Mouse (Mus musculus) G1E (cell line): ENCODE measurements at regions not wholly inside any gene's neighbourhood (a gene's known extent, or its start where the extent isn't known, plus 50 kb on each side); places are given as distances from the start of the nearest gene placed in this dataset.
A peak's percentile ranks its signal among the peaks of the same experiment; 100 is the strongest.

Source experiments
- ATAC-seq: 2 replicates; pipeline ENCODE4 v1.8.0; 2016; ENCODE audit warnings: mild to moderate bottlenecking; ENCODE audit not compliant: insufficient number of reproducible peaks, poor library complexity, low FRiP score, severe bottlenecking; ENCODE audit errors: extremely low read depth
- DNase-seq: peaks from one replicate; pipeline ENCODE4 v3.0.0; 2012; ENCODE audit warnings: low spot score
- H3K27me3 ChIP-seq: 2 replicates; pipeline ENCODE4 v1.6.1; 2012; ENCODE audit warnings: mild to moderate bottlenecking, low read length, inconsistent platforms; ENCODE audit not compliant: insufficient read depth
- H3K36me3 ChIP-seq: replicated peaks from 2 replicates; pipeline ENCODE3; 2012; ENCODE audit warnings: mild to moderate bottlenecking, inconsistent platforms
- H3K4me1 ChIP-seq: 2 replicates; pipeline ENCODE4 v1.6.1; 2012; ENCODE audit warnings: low read depth, low read length, inconsistent platforms, mixed read lengths; ENCODE audit not compliant: insufficient read depth
- H3K4me3 ChIP-seq: 2 replicates; pipeline ENCODE4 v1.5.1; 2012; ENCODE audit warnings: low read depth, mild to moderate bottlenecking, inconsistent platforms, low read length, moderate library complexity, mixed read lengths
- H3K9me3 ChIP-seq: replicated peaks from 2 replicates; pipeline ENCODE4 v1.6.1; 2012; ENCODE audit warnings: inconsistent platforms
- CTCF ChIP-seq: IDR thresholded peaks from 2 replicates; pipeline ENCODE4 v1.5.1; 2012; ENCODE audit warnings: low read depth, low read length, inconsistent platforms, mixed read lengths
- GATA1 ChIP-seq: IDR thresholded peaks from 2 replicates; pipeline ENCODE4 v1.6.1; 2012; ENCODE audit warnings: borderline replicate concordance, low read length, inconsistent platforms, mixed read lengths
- GATA2 ChIP-seq: IDR thresholded peaks from 2 replicates; pipeline ENCODE4 v1.6.1; 2012; ENCODE audit warnings: low read depth, low read length, inconsistent platforms, borderline replicate concordance
- POLR2AphosphoS5 ChIP-seq: IDR thresholded peaks from 2 replicates; pipeline ENCODE4 v1.6.1; 2012; ENCODE audit warnings: low read depth, low read length, inconsistent platforms; ENCODE audit not compliant: insufficient replicate concordance
- TAL1 ChIP-seq: conservative IDR thresholded peaks from 2 replicates; pipeline ENCODE4 v1.6.1; 2012; ENCODE audit warnings: low read depth, low read length, inconsistent platforms, mixed read lengths

- no peaks in the 10 kb centered on the region for H3K36me3 ChIP-seq
- peaks cover under 1% of the 10 kb centered on the region; the same call in 1 of the 2 replicates for H3K4me1 ChIP-seq
- no peak for DNase-seq
- H3K9me3 ChIP-seq = no peaks in the 10 kb centered on the region; the same call in 1 of the 2 replicates
- no peak overlapping the region for H3K4me3 ChIP-seq
- H3K27me3 ChIP-seq = peaks cover 20% of the 10 kb centered on the region
- TF ChIP-seq TAL1 = no peak
- no peak for ATAC-seq
Measured at GRCm38 (mm10) chr6:67178531-67178930, 59.4 kb upstream of the Serbp1 start.

DNA sequence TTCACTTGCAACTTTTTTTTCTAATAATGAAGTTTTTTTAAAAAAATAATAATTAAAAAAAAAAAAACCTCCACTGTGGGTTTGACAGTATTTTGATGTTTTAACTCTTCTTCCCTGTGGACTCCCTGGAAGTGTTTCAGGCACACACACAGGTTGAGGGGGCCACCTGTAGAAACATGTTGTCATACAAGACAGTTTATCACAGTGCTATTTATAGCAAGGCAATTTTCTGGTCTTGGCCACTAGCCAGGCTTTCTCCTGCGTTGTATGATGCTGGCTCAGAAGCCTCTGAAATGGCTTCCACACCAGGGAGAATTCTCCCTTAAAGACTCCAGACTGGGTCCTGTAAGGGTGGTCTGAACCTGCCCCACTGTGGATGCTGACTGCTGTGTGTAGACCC lies 59.9 kb upstream of the Serbp1 start:
- H3K36me3 ChIP-seq = no peaks in the 10 kb centered on the region
- H3K4me1 ChIP-seq = no peaks in the 10 kb centered on the region
- no peak for ATAC-seq
- no peak overlapping the region for H3K4me3 ChIP-seq
- no peak for TF ChIP-seq CTCF
- no peak for TF ChIP-seq GATA2
- no peak for TF ChIP-seq TAL1
- TF ChIP-seq POLR2AphosphoS5 = no peak
- H3K27me3 ChIP-seq = peaks cover 16% of the 10 kb centered on the region; the same call in 1 of the 2 replicates
- H3K9me3 ChIP-seq = no peaks in the 10 kb centered on the region; the same call in 1 of the 2 replicates
- no peak for DNase-seq

DNA sequence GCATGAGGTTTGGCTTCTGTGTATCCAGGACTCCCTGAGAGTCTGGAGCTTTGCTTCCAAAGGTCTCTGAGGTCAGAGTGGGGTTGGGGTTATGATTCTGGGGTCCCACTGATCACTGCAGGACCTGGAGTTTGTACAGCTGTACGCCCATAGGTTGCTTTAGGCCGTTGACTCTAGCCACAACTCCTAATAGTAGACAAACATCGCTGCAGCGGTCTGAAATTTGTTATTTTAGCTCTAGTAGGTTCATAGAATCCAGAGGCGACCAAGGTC lies 67.4 kb upstream of the Serbp1 start:
- no peaks in the 10 kb centered on the region for H3K27me3 ChIP-seq
- H3K4me1 ChIP-seq = peaks cover 33% of the 10 kb centered on the region
- H3K36me3 ChIP-seq = no peaks in the 10 kb centered on the region
- H3K9me3 ChIP-seq = no peaks in the 10 kb centered on the region; the same call in 1 of the 2 replicates
- no peak for TF ChIP-seq CTCF
- TF ChIP-seq POLR2AphosphoS5 = no peak
- H3K4me3 ChIP-seq = no peak overlapping the region
- ATAC-seq (no peak), DNase-seq (no peak)

- TF ChIP-seq CTCF (peak; percentile 46), POLR2AphosphoS5 (no peak)
- DNase-seq (peak; percentile 45), ATAC-seq (0 out of 2 replicates have a peak, but pooled peaks have one; percentile 60)
- H3K4me1 ChIP-seq = peaks cover 38% of the 10 kb centered on the region
- no peaks in the 10 kb centered on the region for H3K27me3 ChIP-seq
- no peak overlapping the region; the same call in 1 of the 2 replicates for H3K4me3 ChIP-seq
- no peaks in the 10 kb centered on the region; the same call in 1 of the 2 replicates for H3K9me3 ChIP-seq
- H3K36me3 ChIP-seq = no peaks in the 10 kb centered on the region
Measured at GRCm38 (mm10) chr6:67169873-67170673, 67.9 kb upstream of the Serbp1 start.

DNA sequence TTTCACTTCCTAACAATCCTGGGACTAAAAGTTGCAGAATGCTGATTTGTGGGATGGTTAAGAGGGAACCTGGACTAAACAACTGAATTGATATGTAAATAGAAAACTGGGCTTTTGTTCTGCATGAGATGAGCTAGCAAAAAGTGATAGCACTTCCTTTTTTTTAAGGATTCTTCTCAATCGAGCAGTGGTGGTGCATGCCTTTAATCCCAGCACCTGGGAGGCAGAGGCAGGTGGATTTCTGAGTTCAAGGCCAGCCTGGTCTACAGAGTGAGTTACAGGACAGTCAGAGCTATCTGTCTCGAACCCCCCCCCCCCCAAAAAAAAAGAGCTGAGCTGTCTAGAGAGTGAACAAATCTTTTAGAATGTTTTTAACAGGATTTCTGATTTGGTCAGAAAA lies 69.2 kb upstream of the Serbp1 start:
- peaks cover 48% of the 10 kb centered on the region for H3K4me1 ChIP-seq
- DNase-seq = no peak
- TF ChIP-seq CTCF = no peak
- no peak for TF ChIP-seq GATA1
- TF ChIP-seq POLR2AphosphoS5 = no peak
- TF ChIP-seq GATA2 = no peak
- TF ChIP-seq TAL1 = no peak

DNA sequence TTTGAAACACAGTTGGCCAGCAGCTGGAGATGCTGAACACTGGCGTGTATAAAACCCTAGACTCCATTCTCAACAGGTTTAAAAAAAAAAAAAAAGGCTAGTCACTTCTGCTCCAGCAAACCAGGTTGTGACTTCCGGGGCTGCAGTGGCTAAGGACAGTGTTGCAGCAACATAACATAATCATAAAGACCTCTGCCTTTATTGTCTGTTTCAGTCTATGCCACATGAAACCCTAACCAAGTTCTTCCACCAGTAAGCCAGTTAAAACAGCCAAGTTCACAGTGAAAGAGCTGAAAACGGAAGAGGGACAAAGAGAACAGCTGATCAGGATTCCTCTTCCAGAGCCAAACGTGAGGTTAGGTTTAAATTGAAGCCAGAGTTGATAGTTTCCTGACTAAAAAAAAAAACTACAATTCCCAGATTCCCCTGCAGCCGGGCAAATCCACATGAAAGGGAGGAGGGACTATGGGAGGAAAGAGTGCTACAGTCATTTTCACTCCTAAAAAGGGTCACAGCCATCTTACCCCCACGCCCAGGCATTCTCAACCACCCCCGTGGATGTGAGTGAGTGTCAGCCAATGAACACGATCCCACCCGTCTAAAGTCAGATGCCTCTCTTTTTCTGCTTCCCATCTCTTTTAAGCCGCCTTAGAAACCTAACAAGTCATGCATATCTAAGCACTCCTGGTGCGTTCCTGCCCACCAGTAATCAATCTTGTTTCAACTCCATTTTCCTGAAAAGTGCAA lies 69.8 kb upstream of the Serbp1 start:
- TF ChIP-seq GATA1 = no peak
- no peak for TF ChIP-seq GATA2
- no peak for TF ChIP-seq TAL1
- TF ChIP-seq CTCF = no peak
- TF ChIP-seq POLR2AphosphoS5 = no peak
- no peak overlapping the region; the same call in 1 of the 2 replicates for H3K4me3 ChIP-seq
- no peaks in the 10 kb centered on the region for H3K27me3 ChIP-seq
- H3K4me1 ChIP-seq = peaks cover 51% of the 10 kb centered on the region
- ATAC-seq = peak; percentile 18; the same call in 1 of the 2 replicates
- no peak for DNase-seq
- H3K36me3 ChIP-seq = no peaks in the 10 kb centered on the region
- no peaks in the 10 kb centered on the region for H3K9me3 ChIP-seq

More for the DNA sequence above, 69.2 kb upstream of the Serbp1 start:
- Histone ChIP-seq H3K4me3 (no peak overlapping the region; the same call in 1 of the 2 replicates), H3K27me3 (no peaks in the 10 kb centered on the region), H3K36me3 (no peaks in the 10 kb centered on the region), H3K9me3 (no peaks in the 10 kb centered on the region)
- ATAC-seq = no peak
